Mouse (Mus musculus) left cerebral cortex, postnatal 14 days (tissue): Measurements from ENCODE around the gene Rfpl4b. TPM values are rescaled to one million over a fixed set of nuclear protein-coding genes. Genes with fewer than 3 reads are reported as not detected.
"Not testable (repeated sequence)": the region's sequence is repeated elsewhere in the genome, so short reads cannot be mapped to it uniquely, and the experiment has no call there.

Experiments used
- DNase-seq, 2 experiments: peaks; one replicate each; pipeline ENCODE4 v3.0.0; 2021 to 2022; ENCODE audit warnings: low spot score in 2 of 2, mixed read lengths in 1 of 2
- intact Hi-C: fragments of 180-260 bp; cut with DNase I; formaldehyde crosslinking; loops from one replicate; pipeline ENCODE4 v1.15.1; 2025
- long read RNA-seq, 2 experiments: library from polyadenylated mRNA; stranded (forward); transcript quantifications; one replicate each; pipeline ENCODE4 v2.0.0; 2021
- total RNA-seq, 2 experiments: library from RNA; stranded (reverse); gene quantifications; 2 replicates each; pipeline ENCODE4 v1.2.3; 2021

The Rfpl4b gene
- not detected for total RNA-seq
- long read RNA-seq, experiment 1: 0 reads
- long read RNA-seq, experiment 2: 0 reads

DNA sequence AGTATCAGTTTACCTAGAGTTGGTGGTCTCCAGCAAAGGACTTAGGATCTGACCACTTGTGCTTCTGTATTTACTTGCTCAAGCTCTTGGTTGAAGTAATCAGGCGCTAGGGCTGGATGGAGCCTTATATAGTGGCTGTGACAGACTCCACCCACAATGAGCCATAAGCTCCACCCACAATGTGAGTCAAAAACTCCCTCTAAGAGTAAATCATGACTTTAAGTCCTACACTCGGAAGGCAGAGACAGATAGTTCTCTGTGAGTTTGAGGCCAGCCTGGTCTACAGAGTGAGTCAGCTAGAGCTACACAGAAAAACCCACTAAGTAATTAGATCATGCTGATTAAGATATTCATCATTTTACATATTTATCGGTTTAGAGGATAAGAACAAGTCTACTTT lies at the start of gene Rfpl4b:
Gene Rfpl4b, minus strand, starts transcription at position 101 of the 400 bp plus-strand sequence.
- no peak for DNase-seq
- intact Hi-C loops: no loop called here

DNA sequence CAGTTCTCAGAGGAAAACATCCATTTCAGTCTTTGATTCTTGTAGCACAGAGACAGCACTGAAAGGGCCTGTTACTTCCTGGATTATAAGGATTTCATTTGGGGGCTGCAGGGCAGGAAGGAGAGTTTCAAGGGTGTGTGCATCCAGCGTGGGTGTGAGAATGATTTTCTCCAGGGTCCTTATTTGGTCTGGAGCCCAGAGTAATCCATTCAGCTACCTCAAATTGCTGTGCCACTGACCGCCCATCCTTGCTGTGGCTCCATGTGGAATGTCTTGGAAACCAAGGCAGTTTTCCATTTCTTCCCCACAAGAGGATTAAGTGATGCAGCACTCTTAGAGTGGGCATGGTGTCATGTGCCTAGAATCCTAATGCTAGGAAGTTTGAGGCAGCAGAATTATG lies 33.6 kb upstream of the Rfpl4b start:
- intact Hi-C loops: no loop called here
- DNase-seq: no peak

DNA sequence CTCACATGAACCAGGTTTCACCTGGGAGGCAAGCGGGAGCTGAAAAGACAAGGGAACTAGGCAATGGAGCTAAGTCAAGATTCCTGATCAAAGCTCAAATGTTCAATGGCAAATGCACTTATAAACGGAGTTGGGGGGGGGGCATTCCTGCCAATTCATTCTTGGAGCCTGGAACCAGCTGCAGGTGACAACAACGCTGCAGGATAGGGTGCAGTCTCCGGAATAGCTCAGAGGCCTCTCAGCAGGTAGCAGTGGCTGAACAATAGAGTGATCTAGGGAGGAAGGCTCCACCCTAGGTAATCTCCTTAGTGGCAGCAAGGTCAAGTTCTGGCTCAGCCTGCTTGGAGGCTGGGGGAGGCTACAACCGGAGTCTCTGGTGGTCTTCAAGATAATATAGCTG lies 28.4 kb upstream of the Rfpl4b start:
- DNase-seq, intact Hi-C loops: not testable (repeated sequence)

DNA sequence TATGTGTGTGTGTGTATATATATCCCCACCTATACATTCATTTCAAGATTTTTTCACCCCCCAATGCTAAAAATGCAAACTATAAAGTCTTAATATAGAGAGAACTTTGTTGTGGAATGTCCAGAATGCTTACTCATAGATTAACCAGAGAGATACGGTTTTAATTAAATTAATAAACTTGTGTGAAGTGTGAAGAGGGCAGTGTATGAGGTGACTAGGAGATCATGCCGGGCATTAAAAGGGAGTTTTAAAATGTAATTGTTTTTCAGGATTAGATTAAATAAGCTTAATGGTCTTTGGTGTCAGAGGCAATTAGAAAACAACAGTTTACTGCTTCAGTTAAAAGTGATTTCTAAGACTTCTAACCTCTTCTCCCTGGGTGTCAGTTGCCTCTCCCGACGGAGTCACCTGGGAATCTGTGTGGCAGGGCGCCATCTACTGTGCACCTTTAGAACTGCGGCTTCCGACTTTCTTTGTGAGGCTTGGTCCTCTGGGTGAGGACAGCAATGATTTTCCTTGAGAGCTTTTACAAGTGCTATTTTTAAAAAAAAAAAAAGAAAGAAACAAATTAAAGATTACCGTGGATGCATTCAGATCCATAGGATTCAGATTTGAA lies 27.4 kb upstream of the Rfpl4b start:
- intact Hi-C loops: loop anchor here (1.0 to 5.0 kb wide), 2 partner anchors 1712 to 1777 kb away; no protein-coding TSS in a partner anchor
- DNase-seq: peak; percentile 73 to 84

DNA sequence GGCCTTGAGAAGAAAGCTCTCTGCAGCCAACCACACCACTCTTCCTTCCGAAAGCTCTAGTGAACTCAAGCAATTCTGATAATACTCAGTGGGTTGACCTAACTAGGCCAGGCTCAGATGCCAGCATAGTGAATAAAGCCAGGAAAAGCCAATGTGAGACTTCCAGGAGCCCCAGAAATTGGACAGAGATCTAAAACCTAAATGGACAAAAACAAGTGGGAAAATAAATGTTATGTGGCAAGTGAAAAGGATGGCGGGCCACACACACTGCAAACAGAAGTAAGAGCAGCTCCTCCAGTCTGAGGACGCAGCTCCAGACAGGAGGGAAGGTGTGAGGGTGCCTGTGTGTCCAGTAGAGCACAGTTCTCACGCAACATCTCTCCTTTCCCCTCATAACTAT lies 26.7 kb upstream of the Rfpl4b start:
- intact Hi-C loops: loop anchor here (5.0 kb wide), 1 partner anchor 1776 kb away; no protein-coding TSS in a partner anchor
- DNase-seq: no peak

DNA sequence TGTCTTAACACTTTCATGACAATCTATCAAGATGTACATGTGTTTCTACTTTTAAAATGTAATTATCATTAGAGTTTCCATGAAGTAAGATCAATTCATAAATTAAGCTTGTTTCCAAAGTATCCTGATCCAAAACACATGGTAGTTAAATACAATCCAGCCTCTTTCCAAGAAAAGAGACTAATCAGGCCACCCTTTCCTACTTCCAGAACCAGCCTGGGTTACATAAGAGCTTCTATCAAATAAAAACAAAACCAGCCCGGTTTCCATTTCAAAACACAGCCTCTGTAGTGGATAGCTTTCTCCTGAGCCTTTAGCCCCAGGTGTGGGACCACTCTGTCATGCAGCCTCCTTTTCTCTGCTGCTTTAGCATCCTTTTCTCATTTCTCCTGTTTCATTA lies 2.2 kb upstream of the Rfpl4b start:
- intact Hi-C loops: no loop called here
- DNase-seq: no peak

DNA sequence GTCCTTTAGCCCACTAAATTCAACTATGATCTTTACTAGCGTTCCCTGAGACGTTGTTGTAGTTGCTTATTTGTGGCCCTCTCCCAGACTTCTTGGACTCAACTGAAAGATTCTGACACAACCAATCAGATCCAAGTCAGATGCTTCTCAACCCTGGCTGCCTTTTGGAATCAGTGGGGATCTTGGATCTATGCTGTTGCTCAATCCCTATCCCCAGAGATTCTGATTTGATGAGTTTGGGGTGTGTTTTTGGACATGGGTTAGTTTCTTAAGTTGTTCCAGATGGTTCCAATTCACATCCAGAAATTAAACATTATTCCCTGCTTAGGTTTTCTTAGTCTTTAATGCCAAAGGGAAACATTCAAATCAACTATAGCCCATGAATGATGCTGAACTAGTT lies 15.5 kb downstream of the Rfpl4b start:
- no peak for DNase-seq
- intact Hi-C loops: no loop called here

DNA sequence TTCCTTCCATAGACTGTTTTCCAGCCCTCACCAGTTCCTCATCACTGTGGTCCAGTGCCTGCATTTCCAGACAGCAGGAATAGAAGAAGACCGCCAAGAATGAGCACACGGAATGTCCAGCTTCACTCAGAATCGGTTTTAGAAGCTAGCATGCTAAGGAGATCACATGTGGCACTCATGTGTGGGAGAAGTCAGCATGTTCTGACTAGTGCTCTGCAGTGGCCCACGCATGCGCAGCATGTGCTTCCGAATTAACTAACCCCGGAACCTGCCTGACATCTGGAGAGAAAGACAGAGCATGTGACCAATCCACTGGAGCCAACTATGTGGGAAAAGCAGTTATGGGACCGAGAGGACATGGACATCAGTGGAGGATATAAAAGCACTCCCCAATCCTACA lies 17.5 kb downstream of the Rfpl4b start:
- intact Hi-C loops: no loop called here
- no peak for DNase-seq

DNA sequence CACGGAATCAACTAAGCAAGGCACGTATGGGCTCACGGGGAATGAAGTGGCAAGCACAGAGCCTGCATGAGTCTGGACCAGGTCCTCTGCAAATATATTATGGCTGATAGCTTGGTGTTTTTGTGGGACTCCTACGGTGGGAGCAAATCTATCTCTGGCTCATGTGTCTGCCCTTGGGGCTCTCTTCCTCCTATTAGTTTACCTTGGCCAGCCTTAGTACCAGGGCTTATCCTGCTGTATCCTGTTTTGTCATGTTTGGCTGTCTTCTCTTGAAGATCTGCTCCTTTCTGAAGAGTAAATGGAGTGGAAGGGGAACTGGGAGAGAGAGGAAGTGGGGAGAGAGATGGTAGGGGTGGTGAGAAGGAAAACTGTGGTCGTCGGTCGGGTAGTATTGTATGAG lies 18.3 kb downstream of the Rfpl4b start:
- no peak for DNase-seq
- intact Hi-C loops: no loop called here

DNA sequence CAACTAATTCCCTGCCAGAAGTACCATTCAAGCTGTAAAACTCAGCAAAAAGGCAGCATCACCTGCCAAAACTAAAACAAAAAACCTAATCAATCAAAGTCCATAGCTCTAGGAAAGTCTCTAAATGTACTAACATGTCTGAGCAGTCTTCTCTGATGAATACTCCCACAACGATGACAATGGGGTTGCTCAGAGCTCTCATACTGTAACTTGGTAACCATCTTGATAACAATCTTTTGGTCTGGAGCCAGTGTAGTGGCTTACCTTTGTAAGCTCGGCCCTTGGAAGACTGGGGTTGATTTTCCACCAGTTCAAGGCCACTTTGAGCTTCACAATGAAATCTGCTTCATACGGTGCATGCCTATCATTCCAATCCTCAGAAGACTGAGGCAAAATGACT lies 33.0 kb downstream of the Rfpl4b start:
- DNase-seq: no peak
- intact Hi-C loops: no loop called here

Other genes starting within 250 kb of the Rfpl4b start
- gene Lama4, start 143.7 kb upstream of the Rfpl4b start, total RNA-seq: 10 to 100 TPM; 20.3 to 22.6 TPM